Mouse (Mus musculus) cerebellum, postnatal 4 days (tissue): ENCODE data around the gene Tas2r118.

Experiments
- DNase-seq, 2 experiments: peaks; one replicate each; pipeline ENCODE4 v3.0.0; 2022; ENCODE audit warnings: low spot score in 2 of 2, mixed read lengths in 1 of 2

Tas2r118 gene

GRCm38 (mm10) chr6:23969960-23970359 lies at the start of gene Tas2r118:
Gene Tas2r118, minus strand, starts transcription at chr6:23970060.
- DNase-seq, result no peak

DNA sequence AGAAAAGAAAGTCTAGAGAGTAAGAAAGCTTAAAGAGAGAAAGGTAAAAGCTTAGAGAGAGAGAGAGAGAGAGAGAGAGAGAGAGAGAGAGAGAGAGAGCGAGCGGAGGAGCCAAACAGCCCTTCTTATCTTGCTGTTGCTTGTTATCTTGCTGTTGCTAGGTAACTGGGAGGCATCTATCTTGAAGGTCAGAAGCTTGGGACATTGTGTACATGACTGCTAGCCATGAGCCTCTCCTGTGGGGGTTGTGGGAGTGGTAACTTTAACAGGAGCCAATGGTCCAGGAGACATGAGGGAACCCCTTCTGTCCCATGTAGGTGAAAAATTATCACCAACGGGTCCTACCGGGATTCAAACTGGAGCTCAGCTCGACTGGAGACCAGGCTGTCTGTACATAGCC lies 48.5 kb upstream of the Tas2r118 start:
- no peak for DNase-seq

GRCm38 (mm10) chr6:23993276-23993675 lies 23.4 kb upstream of the Tas2r118 start:
- DNase-seq, result no peak

DNA sequence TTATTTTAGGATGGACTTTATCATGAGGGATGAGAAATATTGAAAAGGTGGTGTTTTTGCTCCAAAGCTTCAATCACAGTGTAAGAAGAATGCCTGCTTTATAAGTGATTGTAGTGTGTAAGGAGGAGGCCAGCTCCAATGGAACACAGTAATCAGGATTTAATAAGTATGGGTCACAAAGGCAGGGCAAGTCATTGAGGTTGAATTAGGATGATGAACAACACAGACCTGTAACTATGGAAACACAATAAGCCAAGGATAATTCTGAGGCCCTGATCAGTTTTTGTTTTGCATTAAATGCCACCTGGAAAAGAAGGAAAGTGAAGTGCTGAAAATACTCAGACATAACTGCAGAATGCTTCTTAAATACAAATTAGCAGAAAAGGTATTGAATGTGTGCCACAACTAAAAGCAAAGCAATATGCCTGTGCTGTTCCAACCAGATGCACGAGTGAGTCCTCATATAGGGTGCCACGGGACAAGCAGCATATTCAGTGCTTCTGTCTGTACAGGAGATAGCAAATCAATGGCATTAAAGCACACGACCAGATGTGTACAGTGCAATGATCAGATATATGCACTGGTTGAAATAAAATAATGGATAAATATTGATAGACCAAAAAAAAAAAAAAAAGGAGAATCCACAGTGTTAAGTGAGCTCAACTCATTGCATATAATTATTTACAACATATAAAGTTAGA lies 21.0 kb upstream of the Tas2r118 start:
- no peak for DNase-seq

DNA sequence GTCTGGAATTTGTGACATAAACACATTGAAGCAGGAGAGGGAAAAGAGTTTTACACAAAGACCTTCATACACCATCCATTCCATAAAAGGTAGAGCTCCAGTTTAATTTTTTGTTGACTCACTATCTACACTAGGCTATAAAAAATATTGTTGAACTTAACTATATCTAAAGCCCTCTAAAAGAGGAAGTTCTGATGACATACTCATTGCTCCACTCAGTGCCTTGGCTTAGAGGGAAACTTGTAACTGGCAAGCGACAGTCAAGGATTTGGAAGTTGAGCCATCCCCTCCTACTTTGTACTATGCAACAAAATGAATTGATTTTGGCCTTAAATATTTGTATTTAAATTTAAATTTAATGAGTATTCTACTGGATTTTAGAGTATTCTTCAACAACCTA lies 16.4 kb upstream of the Tas2r118 start:
- DNase-seq, result no peak

DNA sequence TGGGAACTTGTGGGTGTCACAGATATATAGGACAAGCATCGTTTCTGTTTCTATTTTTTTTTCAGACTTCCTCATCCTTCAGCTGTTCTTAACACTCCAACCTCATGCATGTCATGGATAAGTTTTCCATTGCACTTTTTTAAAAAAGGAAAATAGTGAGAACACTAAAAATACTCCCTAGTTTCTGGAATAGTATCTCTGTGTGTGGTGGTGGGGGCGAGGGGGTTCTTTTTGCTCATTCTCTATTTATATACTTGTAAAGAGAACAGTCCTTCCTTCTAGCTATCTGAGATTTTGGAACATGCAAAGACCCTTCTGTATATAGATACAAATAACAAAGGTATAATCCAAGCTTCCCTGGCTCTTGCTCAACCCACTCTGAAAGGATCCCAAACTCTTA lies 2.9 kb downstream of the Tas2r118 start:
- DNase-seq, result no peak

DNA sequence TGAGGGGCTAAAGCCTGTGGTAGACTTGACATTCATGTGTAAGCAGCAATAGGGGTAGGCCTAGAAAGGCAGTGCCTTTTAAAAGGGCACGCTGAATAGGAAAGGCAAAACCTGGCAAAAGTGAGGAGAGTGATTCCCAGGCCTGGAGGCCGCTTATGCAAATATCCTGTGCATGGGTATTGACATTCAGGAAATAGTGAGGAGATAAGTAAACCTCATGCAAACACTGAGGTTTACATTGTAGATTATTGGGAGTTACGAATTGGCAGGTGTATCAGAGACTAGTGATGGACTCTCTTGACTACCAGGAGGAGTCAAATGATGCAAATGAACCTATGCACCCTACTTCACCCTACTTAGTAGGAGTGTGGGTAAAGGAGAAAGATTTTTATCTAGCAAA lies 3.9 kb downstream of the Tas2r118 start:
- DNase-seq, result no peak

GRCm38 (mm10) chr6:23963741-23964140 lies 6.1 kb downstream of the Tas2r118 start:
- DNase-seq, result no peak

DNA sequence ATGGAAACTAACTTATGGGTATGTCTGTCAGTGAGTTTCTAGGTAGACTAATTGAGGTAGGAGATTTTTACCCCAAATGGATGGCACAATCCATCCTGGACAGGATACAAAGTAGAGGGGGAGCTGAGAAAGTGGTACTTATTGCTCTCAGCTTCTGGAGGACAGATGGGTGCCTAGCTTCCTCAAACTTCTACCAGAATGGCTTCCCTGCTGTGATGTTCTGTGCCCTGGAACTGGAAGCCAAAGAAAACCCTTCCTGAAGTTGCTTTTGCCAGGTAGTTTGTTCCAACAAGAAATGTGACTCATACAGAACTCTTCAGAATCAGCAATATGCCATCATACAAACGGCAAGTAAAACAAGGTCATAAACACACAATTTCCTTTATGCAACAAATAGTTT lies 29.1 kb downstream of the Tas2r118 start:
- no peak for DNase-seq

DNA sequence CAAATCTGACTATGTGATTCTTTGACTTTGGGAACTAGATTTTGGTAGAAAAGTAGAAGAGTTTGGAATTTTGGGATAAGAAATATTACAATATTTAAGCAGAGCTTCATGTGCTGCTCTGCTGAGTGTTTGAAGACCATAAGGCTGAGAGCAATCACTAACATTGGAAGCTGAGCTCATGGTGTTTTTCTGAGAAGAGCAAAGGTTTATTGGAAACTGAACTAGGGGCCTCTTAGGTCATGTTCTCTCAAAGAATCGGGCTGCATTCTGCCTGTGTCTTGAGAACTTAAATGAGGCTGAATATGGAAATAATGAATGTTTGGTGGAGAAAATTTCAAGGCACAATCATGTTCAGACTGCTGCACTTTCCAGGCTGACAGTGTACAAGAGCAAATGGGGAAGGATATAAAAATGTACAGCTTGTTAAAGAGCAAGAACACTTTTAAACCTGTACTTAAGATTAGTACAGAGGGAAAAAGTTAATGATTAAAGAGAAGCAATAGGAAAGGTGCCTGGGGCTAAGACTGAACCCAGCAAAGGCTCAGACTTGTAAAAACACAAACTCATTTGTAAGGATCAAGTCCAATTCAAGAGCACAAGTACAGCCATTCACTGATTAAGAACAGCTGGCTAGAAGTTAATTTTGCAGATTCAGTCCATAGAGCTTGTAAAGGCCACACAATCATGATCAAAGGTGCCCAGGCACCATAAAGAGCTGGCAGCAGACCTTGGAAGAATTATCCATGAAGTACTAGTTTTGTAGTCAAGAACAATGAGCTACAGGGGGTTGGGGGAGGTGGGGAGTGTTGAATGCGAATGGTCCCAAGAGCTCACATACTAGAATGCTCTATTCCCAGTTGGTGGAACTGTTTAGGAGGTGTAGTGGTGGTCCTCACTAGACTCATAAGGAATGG lies 31.0 kb downstream of the Tas2r118 start:
- DNase-seq, result no peak

DNA sequence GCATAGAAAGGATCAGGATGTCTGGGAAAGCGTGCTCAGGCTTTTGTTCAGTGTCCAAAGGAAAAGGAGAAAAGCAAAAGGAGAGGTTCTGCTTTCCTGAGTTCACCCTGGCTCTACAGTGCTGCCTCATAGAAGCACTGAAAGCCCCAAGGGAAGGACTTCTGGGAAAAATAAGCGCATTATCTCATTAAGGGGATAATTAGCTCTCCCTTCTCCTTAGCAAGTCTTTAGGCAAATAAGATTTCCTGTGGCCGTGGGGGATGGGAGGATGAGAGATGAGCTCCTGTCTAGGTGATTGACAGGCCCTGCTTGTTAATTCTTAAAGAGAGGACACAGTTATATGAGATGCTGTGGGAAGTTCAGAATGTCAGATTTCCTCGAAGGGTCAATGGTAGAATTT lies 33.4 kb downstream of the Tas2r118 start:
- DNase-seq, result no peak

DNA sequence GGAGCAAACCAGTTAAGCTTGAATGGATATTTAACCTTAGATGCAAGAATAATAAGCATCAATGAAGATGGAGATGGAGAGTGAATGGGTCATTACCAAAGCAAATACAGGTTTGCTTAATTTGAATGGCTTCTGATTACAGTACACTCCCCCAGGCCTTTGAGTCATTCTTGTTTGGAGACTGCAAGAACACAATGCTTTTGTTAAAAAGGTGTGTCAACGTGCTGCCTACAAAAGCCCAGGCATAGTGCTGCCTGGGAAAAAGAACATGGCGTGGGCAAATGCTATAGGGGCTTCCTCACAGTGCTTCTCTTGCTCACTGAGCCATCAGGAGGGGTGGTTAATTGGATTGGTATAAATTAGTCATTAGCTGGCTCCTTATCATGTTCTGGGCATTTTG lies 46.1 kb downstream of the Tas2r118 start:
- no peak for DNase-seq
